Mouse (Mus musculus) lung, embryonic 14.5 days (tissue): ENCODE measurements around the gene Mvk. TPM values are rescaled to one million over a fixed set of nuclear protein-coding genes. Genes with fewer than 3 reads are reported as not detected.

ENCODE experiments used
- ATAC-seq: fragments of 200-750 bp; cut with Nextera tagmentation; 2 replicates; pipeline ENCODE4 v1.8.0; 2017; ENCODE audit warnings: mild to moderate bottlenecking, moderate TSS enrichment, moderate library complexity; ENCODE audit not compliant: insufficient read depth
- DNase-seq: peaks from one replicate; pipeline ENCODE4 v3.0.0-alpha.2; 2015
- H3K27ac ChIP-seq: fragments of 300-500 bp; sonication (generic); 2 replicates; pipeline ENCODE4 v1.5.1; 2014; ENCODE audit warnings: low read depth, mild to moderate bottlenecking, moderate library complexity
- H3K27me3 ChIP-seq: fragments of 300-500 bp; sonication (generic); 2 replicates; pipeline ENCODE4 v1.6.1; 2014; ENCODE audit warnings: low read length, control low read depth; ENCODE audit not compliant: insufficient read depth
- H3K36me3 ChIP-seq: fragments of 300-500 bp; sonication (generic); 2 replicates; pipeline ENCODE4 v1.6.1; 2014; ENCODE audit warnings: control low read depth; ENCODE audit not compliant: insufficient read depth
- H3K4me1 ChIP-seq: fragments of 300-500 bp; sonication (generic); 2 replicates; pipeline ENCODE4 v1.6.1; 2014; ENCODE audit warnings: antibody characterized with exemption, control low read depth; ENCODE audit not compliant: insufficient read depth
- H3K4me2 ChIP-seq: fragments of 300-500 bp; sonication (generic); 2 replicates; pipeline ENCODE4 v1.6.1; 2014; ENCODE audit warnings: mild to moderate bottlenecking
- H3K4me3 ChIP-seq: fragments of 300-500 bp; sonication (generic); 2 replicates; pipeline ENCODE4 v1.5.1; 2014; ENCODE audit warnings: low read depth, low read length
- H3K9ac ChIP-seq: fragments of 300-500 bp; sonication (generic); 2 replicates; pipeline ENCODE4 v1.6.1; 2014
- H3K9me3 ChIP-seq: fragments of 300-500 bp; sonication (generic); 2 replicates; pipeline ENCODE4 v1.6.1; 2016; ENCODE audit warnings: low read depth, low read length, control low read depth
- CTCF ChIP-seq: IDR thresholded peaks from 2 replicates; pipeline ENCODE4 v1.5.1; 2016; ENCODE audit warnings: antibody characterized with exemption, low read depth
- WGBS: fragments of 180-500 bp; shearing (Covaris S2); extraction: QIAGEN DNeasy Blood & Tissue Kit; methylation state at CpG from one replicate; pipeline ENCODE4 v1.1.7; 2014; 5-methylcytosine and 5-hydroxymethylcytosine counted together
- polyA plus RNA-seq: library from polyadenylated mRNA; unstranded; fragments of >200 nt; fragmentation: Nextera tagmentation; extraction: Ambion mirVana; gene quantifications from 2 replicates; pipeline ENCODE4 v1.2.1, GENCODE M21; 2014

Gene Mvk
- 48.4 and 49.2 TPM in 2 replicates for polyA plus RNA-seq

GRCm38 (mm10) chr5:114443566-114444367 is at the start of gene Mvk, which contains the start of gene Mmab:
Gene Mvk, plus strand, starts transcription at chr5:114444269.
Gene Mmab, minus strand, starts transcription at chr5:114444060.
- DNase-seq = peak; percentile 99
- H3K27ac ChIP-seq = peak within 1 kb of the TSS; percentile 76
- 1% methylated on average over 43 of the region's 43 CpGs for WGBS
- peaks cover 9% of the 10 kb centered on the region for H3K4me1 ChIP-seq
- TF ChIP-seq CTCF = no peak
- H3K9ac ChIP-seq = peak within 1 kb of the TSS; percentile 67
- peak; percentile 99 for ATAC-seq
- H3K27me3 ChIP-seq = no peaks in the 10 kb centered on the region
- peak within 1 kb of the TSS; percentile 76 for H3K4me2 ChIP-seq
- no peaks in the 10 kb centered on the region for H3K9me3 ChIP-seq
- peak within 1 kb of the TSS; percentile 60 for H3K4me3 ChIP-seq
- peaks cover 20% of the 10 kb centered on the region; the same call in 1 of the 2 replicates for H3K36me3 ChIP-seq

GRCm38 (mm10) chr5:114406592-114406991 is 37.5 kb upstream of the Mvk start:
- Histone ChIP-seq H3K4me1 (no peaks in the 10 kb centered on the region), H3K27me3 (no peaks in the 10 kb centered on the region), H3K4me3 (no peak overlapping the region), H3K27ac (no peak overlapping the region), H3K9ac (no peak overlapping the region), H3K36me3 (peaks cover 99% of the 10 kb centered on the region), H3K9me3 (no peaks in the 10 kb centered on the region), H3K4me2 (no peak overlapping the region)
- WGBS = 87% methylated on average over 14 of the region's 14 CpGs
- no peak for TF ChIP-seq CTCF
- ATAC-seq = no peak
- DNase-seq = no peak

- peaks cover 99% of the 10 kb centered on the region for H3K36me3 ChIP-seq
- no peak for ATAC-seq
- H3K27ac ChIP-seq = no peak overlapping the region
- H3K9me3 ChIP-seq = no peaks in the 10 kb centered on the region
- no peak overlapping the region for H3K9ac ChIP-seq
- H3K4me2 ChIP-seq = no peak overlapping the region
- H3K27me3 ChIP-seq = no peaks in the 10 kb centered on the region
- DNase-seq = peak; percentile 24
- no peak for TF ChIP-seq CTCF
- no peak overlapping the region for H3K4me3 ChIP-seq
- WGBS = 79% methylated on average over 10 of the region's 10 CpGs
- peaks cover 5% of the 10 kb centered on the region; the same call in 1 of the 2 replicates for H3K4me1 ChIP-seq
Observed at GRCm38 (mm10) chr5:114407269-114407668, 36.8 kb upstream of the Mvk start.

- Histone ChIP-seq H3K4me3 (no peak overlapping the region), H3K9ac (no peak overlapping the region), H3K4me1 (peaks cover 6% of the 10 kb centered on the region), H3K9me3 (no peaks in the 10 kb centered on the region), H3K36me3 (peaks cover 99% of the 10 kb centered on the region), H3K27ac (no peak overlapping the region), H3K27me3 (no peaks in the 10 kb centered on the region), H3K4me2 (no peak overlapping the region)
- TF ChIP-seq CTCF = no peak
- ATAC-seq = no peak
- 82% methylated on average over 9 of the region's 9 CpGs for whole genome bisulfite sequencing
- no peak for DNase-seq
Observed at GRCm38 (mm10) chr5:114407810-114408209, 36.3 kb upstream of the Mvk start.

GRCm38 (mm10) chr5:114408846-114409245 is 35.2 kb upstream of the Mvk start:
- Histone ChIP-seq H3K4me2 (no peak overlapping the region), H3K9me3 (no peaks in the 10 kb centered on the region), H3K4me1 (peaks cover 13% of the 10 kb centered on the region), H3K27ac (no peak overlapping the region), H3K27me3 (no peaks in the 10 kb centered on the region), H3K4me3 (no peak overlapping the region), H3K9ac (no peak overlapping the region), H3K36me3 (peaks cover 99% of the 10 kb centered on the region)
- TF ChIP-seq CTCF = no peak
- WGBS = 87% methylated on average over 11 of the region's 11 CpGs
- no peak for ATAC-seq
- DNase-seq = no peak

GRCm38 (mm10) chr5:114410429-114410828 is 33.6 kb upstream of the Mvk start:
- no peak overlapping the region for H3K27ac ChIP-seq
- 80% methylated on average over 13 of the region's 13 CpGs for WGBS
- no peak overlapping the region for H3K9ac ChIP-seq
- no peak overlapping the region for H3K4me3 ChIP-seq
- H3K4me1 ChIP-seq = peaks cover 17% of the 10 kb centered on the region
- peaks cover 99% of the 10 kb centered on the region for H3K36me3 ChIP-seq
- DNase-seq = no peak
- no peak for TF ChIP-seq CTCF
- no peak for ATAC-seq
- no peaks in the 10 kb centered on the region for H3K27me3 ChIP-seq
- no peak overlapping the region for H3K4me2 ChIP-seq
- no peaks in the 10 kb centered on the region for H3K9me3 ChIP-seq

GRCm38 (mm10) chr5:114412361-114412998 is 31.6 kb upstream of the Mvk start:
- peak; percentile 22 for ATAC-seq
- peaks cover 17% of the 10 kb centered on the region for H3K4me1 ChIP-seq
- H3K36me3 ChIP-seq = peaks cover 99% of the 10 kb centered on the region
- peak; percentile 60 for DNase-seq
- H3K27ac ChIP-seq = peak overlapping the region; percentile 85
- H3K9me3 ChIP-seq = no peaks in the 10 kb centered on the region
- 27% methylated on average over 23 of the region's 23 CpGs for WGBS
- no peaks in the 10 kb centered on the region for H3K27me3 ChIP-seq
- H3K4me3 ChIP-seq = no peak overlapping the region
- H3K9ac ChIP-seq = no peak overlapping the region
- TF ChIP-seq CTCF = no peak
- H3K4me2 ChIP-seq = no peak overlapping the region
